Mouse (Mus musculus) intestine, embryonic 16.5 days (tissue): ENCODE measurements around the gene Frzb. TPM values are rescaled to one million over a fixed set of nuclear protein-coding genes. Genes with fewer than 3 reads are reported as not detected.

Experiments
- ATAC-seq: fragments of 200-750 bp; cut with Nextera tagmentation; 2 replicates; pipeline ENCODE4 v1.8.0; 2017; ENCODE audit warnings: moderate TSS enrichment, moderate library complexity
- H3K27ac ChIP-seq: fragments of 300-500 bp; sonication (generic); 2 replicates; pipeline ENCODE4 v1.5.1; 2014; ENCODE audit warnings: mild to moderate bottlenecking, low read length
- H3K27me3 ChIP-seq: fragments of 300-500 bp; sonication (generic); replicated peaks from 2 replicates; pipeline ENCODE4 v1.6.1; 2014; ENCODE audit warnings: low read length, control low read depth, mixed read lengths; ENCODE audit not compliant: control insufficient read depth, insufficient read depth
- H3K36me3 ChIP-seq: fragments of 300-500 bp; sonication (generic); 2 replicates; pipeline ENCODE4 v1.6.1; 2014; ENCODE audit warnings: low read length, control low read depth; ENCODE audit not compliant: control insufficient read depth, insufficient read depth
- H3K4me1 ChIP-seq: fragments of 300-500 bp; sonication (generic); 2 replicates; pipeline ENCODE4 v1.6.1; 2014; ENCODE audit warnings: low read length, control low read depth, mixed read lengths; ENCODE audit not compliant: control insufficient read depth, insufficient read depth
- H3K4me2 ChIP-seq: fragments of 300-500 bp; sonication (generic); 2 replicates; pipeline ENCODE4 v1.6.1; 2014; ENCODE audit warnings: low read depth, low read length, control low read depth
- H3K4me3 ChIP-seq: fragments of 300-500 bp; sonication (generic); 2 replicates; pipeline ENCODE4 v1.5.1; 2014; ENCODE audit warnings: mild to moderate bottlenecking, low read length
- H3K9ac ChIP-seq: fragments of 300-500 bp; sonication (generic); 2 replicates; pipeline ENCODE4 v1.6.1; 2014; ENCODE audit warnings: low read depth, low read length
- H3K9me3 ChIP-seq: fragments of 300-500 bp; sonication (generic); 2 replicates; pipeline ENCODE4 v1.6.1; 2016; ENCODE audit warnings: low read length, control low read depth; ENCODE audit not compliant: control insufficient read depth
- WGBS: fragments of 180-500 bp; shearing (Covaris S2); extraction: QIAGEN DNeasy Blood & Tissue Kit; methylation state at CpG from one replicate; pipeline ENCODE4 v1.1.7; 2014; 5-methylcytosine and 5-hydroxymethylcytosine counted together
- polyA plus RNA-seq: library from polyadenylated mRNA; unstranded; fragments of >200 nt; fragmentation: Nextera tagmentation; extraction: Ambion mirVana; gene quantifications from 2 replicates; pipeline ENCODE4 v1.2.1, GENCODE M21; 2015

The Frzb gene
- polyA plus RNA-seq, 1 experiment from 2014 or later = 2.4 TPM

DNA sequence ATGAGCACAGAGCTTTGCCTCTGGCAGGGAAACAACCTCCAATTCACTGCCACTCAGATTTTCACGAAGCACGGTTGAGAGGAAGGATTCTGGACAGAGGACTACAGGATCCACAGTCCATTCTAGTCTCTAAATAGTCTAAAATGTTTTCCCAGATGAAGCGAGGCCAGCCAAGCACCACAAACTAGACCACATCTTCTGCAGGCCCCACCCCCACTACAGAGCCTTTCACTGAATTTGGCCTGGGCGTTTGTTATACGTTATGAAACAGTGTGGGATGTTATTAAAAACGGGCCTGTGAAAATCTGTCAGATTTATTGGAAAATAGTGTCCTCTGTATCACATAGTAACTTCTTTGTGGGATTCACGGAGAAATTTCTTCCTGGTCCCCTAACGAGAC, 76.0 kb downstream of the Frzb start:
- H3K27ac ChIP-seq = no peak overlapping the region
- no peak overlapping the region for H3K4me3 ChIP-seq
- H3K4me2 ChIP-seq = no peak overlapping the region
- no peaks in the 10 kb centered on the region for H3K4me1 ChIP-seq
- H3K27me3 ChIP-seq = no peaks in the 10 kb centered on the region
- H3K9me3 ChIP-seq = no peaks in the 10 kb centered on the region
- no peaks in the 10 kb centered on the region for H3K36me3 ChIP-seq
- no peak overlapping the region for H3K9ac ChIP-seq
- no peak for ATAC-seq
- 81% methylated on average over 8 of the region's 8 CpGs for WGBS

Other genes starting within 250 kb of the Frzb start
- gene Prdx6b, start 155.2 kb downstream of the Frzb start, polyA plus RNA-seq = not detected in 2 replicates
- 48.2 and 50.9 TPM in 2 replicates for gene Dnajc10, start 132.2 kb downstream of the Frzb start, polyA plus RNA-seq
- gene Nckap1, start 133.8 kb upstream of the Frzb start, polyA plus RNA-seq = 26.1 and 30.5 TPM in 2 replicates
- gene Dusp19, start 169.4 kb upstream of the Frzb start, polyA plus RNA-seq = 16.1 and 17.9 TPM in 2 replicates
- gene Nup35, start 169.6 kb upstream of the Frzb start, polyA plus RNA-seq = 33.3 and 38.8 TPM in 2 replicates